Mouse (Mus musculus) cerebellum, adult 11 months (tissue): Measurements from ENCODE around the gene Zfp52.
A peak's percentile ranks its signal among the peaks of the same experiment; 100 is the strongest.

ENCODE experiments used
- DNase-seq: peaks from one replicate; pipeline ENCODE4 v3.0.0; 2022

Gene Zfp52

GRCm38 (mm10) chr17:21566728-21567349 lies 31.5 kb downstream of the Zfp52 start, which contains the start of gene Zfp948:
Gene Zfp948 (plus strand): TSS chr17:21567008.
- peak; percentile 67 for DNase-seq

DNA sequence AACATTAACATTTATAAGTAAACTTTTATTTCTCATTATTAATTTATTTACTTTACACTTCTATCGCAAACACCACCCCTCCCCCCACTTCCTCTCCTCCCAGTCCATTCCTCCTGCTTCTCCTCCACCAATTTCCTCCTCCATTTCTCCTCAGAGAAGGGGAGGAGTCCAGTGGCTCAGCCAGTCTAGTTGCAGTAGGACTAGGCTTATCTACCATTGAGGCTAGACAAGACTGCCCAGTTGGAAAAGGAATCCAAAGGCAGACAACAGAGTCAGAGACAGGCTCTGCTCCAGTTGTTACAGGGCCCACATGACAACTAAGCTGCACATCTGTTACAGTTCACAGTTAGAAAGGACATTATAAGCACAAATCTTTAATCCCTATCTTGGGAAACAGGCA lies 32.4 kb downstream of the Zfp52 start:
- peak; percentile 7 for DNase-seq

DNA sequence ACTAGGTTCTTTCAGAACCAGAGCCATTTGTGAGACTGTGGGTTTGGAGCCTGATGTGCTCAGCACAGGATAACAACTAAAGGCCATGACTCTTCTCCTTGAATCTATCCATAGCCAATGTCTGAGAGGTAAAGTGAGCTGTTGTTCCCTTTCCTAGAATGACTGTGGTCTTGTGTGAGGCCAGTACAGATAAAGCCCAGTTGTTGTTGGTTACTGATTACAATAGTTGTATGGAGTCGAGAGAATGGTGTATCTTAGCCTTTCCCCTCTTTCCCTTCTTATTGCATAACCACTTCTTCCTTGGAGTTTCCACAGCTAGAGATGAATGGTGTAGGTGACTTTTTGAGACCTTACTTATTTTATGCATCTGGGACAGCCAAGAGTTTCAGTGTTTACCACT lies 43.7 kb downstream of the Zfp52 start:
- DNase-seq, result no peak

GRCm38 (mm10) chr17:21579493-21580175 lies 44.3 kb downstream of the Zfp52 start:
- no peak for DNase-seq

- DNase-seq, result no peak
Measured at GRCm38 (mm10) chr17:21585521-21585920, 50.2 kb downstream of the Zfp52 start.
